Mouse (Mus musculus) cerebellum, adult 2 months (tissue): ENCODE measurements around the gene Rdh9. TPM values are rescaled to one million over a fixed set of nuclear protein-coding genes. Genes with fewer than 3 reads are reported as not detected.

Experiments used
- DNase-seq, 2 experiments: peaks; one replicate each; pipeline ENCODE4 v3.0.0; 2021
- H3K27ac ChIP-seq: fragments of 200-500 bp; 2 replicates; pipeline ENCODE4 v1.5.1; 2012; ENCODE audit warnings: low read length, control low read depth, inconsistent platforms; ENCODE audit not compliant: insufficient read depth
- H3K27me3 ChIP-seq: fragments of 200-500 bp; 2 replicates; pipeline ENCODE4 v1.6.1; 2012; ENCODE audit warnings: inconsistent platforms, mild to moderate bottlenecking, low read length, moderate library complexity; ENCODE audit not compliant: control insufficient read depth, insufficient read depth
- H3K4me1 ChIP-seq: fragments of 200-500 bp; 2 replicates; pipeline ENCODE4 v1.6.1; 2011; ENCODE audit warnings: low read length; ENCODE audit not compliant: control insufficient read depth, insufficient read depth
- H3K4me3 ChIP-seq: fragments of 200-500 bp; replicated peaks from 2 replicates; pipeline ENCODE3; 2011; ENCODE audit warnings: mild to moderate bottlenecking, low read depth, low read length, control low read depth; ENCODE audit not compliant: insufficient read depth
- CTCF ChIP-seq: fragments of 200-500 bp; IDR thresholded peaks from 2 replicates; pipeline ENCODE4 v1.5.1; 2011; ENCODE audit warnings: low read depth, mild to moderate bottlenecking, control low read depth, low read length, moderate library complexity, borderline replicate concordance; ENCODE audit not compliant: insufficient read depth
- POLR2A ChIP-seq: fragments of 200-500 bp; IDR thresholded peaks from 2 replicates; pipeline ENCODE4 v1.6.1; 2011; ENCODE audit warnings: low read length, control low read depth, borderline replicate concordance; ENCODE audit not compliant: insufficient read depth
- WGBS: fragments of 180-500 bp; shearing (Covaris S2); methylation state at CpG from one replicate; pipeline ENCODE4 v1.1.7; 2018; 5-methylcytosine and 5-hydroxymethylcytosine counted together
- polyA plus RNA-seq: library from polyadenylated mRNA; depleted of rRNA; stranded (reverse); fragments of >200 nt; gene quantifications from 2 replicates; pipeline ENCODE4 v1.2.3, GENCODE M21; 2012; rRNA removed

The Rdh9 gene
- polyA plus RNA-seq: 0.13 and 0.88 TPM in 2 replicates

DNA sequence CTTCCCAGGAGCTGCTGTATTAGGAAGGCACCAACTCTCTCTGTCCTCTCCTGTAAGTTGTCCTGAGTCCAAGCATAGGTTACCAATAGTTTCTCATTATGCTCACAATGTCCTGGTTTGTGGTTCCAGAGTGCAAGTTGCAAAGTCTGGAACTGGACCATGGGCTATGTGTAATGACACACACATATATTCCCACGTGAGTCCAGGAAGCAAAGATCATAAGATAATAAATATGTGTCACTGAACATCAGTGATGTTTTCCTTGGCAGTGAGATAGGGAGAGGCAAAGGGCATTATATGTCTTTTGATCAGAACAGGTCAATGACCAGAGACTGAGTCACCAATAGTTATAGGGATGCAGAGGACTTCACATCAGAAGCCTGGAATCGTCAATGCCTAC is at the start of gene Rdh9:
TSS of gene Rdh9 (plus strand) at position 376 of the 400 bp plus-strand sequence.
- WGBS: 92% methylated on average over 2 of the region's 2 CpGs
- Histone ChIP-seq H3K4me3 (no peak within 1 kb of the TSS), H3K27me3 (no peaks in the 10 kb centered on the region), H3K4me1 (no peaks in the 10 kb centered on the region), H3K27ac (no peak within 1 kb of the TSS)
- DNase-seq: no peak
- no peak for TF ChIP-seq CTCF
- no peak for TF ChIP-seq POLR2A

DNA sequence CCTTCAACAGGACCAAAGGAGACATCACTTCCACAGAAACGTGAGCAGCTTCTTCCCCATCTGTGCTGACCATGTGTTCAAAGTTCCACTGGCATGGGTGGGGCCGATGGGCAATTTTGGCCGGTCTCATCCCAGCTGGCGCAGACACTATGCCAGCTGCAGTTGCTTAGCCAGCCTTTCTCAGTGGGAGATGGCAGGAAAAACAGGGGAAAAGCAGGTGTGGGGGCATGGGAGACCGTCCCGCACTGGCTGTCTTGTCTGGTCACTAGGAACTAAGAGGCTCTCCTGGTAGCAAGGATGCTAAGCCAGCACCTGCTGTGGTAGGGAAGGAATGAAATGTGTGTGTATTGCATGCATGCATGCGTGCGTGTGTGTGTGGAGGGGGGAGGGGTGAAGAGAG is 47.7 kb upstream of the Rdh9 start:
- TF ChIP-seq POLR2A (no peak), CTCF (no peak)
- no peak overlapping the region for H3K4me3 ChIP-seq
- WGBS: 12% methylated on average over 8 of the region's 8 CpGs
- no peak for DNase-seq
- H3K27ac ChIP-seq: no peak overlapping the region
- no peaks in the 10 kb centered on the region; the same call in 1 of the 2 replicates for H3K4me1 ChIP-seq
- no peaks in the 10 kb centered on the region for H3K27me3 ChIP-seq

DNA sequence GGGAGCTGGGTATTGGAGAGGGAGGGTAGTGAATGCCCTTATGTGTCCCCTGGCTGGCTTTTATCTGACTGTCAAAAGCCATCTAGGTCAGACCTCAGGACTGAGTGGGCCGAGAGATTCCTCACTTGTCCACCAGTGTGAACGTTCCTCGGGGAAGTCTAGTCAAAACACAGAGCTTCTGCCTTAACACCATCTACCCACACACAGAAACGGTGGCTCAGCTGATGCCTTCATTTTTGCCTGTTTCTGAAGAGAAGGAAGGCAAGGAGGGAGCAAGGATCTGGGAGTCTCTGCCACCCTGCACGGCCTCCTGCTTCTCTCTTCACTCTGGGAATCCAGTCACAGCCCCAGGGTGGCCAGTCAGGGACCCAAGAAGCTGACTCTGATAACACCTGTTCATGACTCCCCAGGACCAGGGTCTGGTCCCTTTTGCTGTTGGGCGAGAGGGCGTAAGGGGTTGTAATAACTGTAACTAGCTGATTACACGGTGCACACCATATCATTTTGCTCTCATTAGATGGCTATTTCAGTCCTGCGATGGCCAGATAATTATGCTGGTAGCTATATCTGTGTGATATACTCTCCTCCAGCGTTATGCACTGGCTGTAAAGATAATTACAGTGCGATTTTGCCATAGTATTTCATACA is 45.8 kb upstream of the Rdh9 start:
- Histone ChIP-seq H3K4me3 (no peak overlapping the region), H3K4me1 (no peaks in the 10 kb centered on the region; the same call in 1 of the 2 replicates), H3K27ac (no peak overlapping the region), H3K27me3 (no peaks in the 10 kb centered on the region)
- WGBS: 73% methylated on average over 11 of the region's 11 CpGs
- TF ChIP-seq CTCF (no peak), POLR2A (no peak)
- no peak for DNase-seq

DNA sequence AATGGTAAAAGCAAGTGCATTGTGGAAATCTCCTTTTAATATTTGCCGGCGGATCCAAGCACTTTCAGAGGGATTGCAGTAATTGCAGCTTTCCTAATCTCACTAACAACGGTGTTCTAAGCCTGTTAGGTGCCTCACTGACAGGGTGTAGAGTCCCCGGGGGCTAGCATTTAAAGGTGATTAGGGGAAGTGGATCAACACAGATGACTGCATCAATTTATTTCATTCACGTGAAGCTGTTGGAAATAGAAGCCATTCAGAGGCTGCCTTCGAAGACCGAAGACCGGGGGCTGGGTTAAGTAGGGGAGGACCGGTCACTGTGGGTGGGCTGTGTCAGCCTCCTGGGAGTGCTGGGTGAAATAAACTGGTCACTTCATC is 45.3 kb upstream of the Rdh9 start:
- Histone ChIP-seq H3K4me3 (no peak overlapping the region), H3K4me1 (no peaks in the 10 kb centered on the region; the same call in 1 of the 2 replicates), H3K27ac (no peak overlapping the region), H3K27me3 (no peaks in the 10 kb centered on the region)
- no peak for DNase-seq
- 63% methylated on average over 9 of the region's 9 CpGs for WGBS
- no peak for TF ChIP-seq POLR2A
- no peak for TF ChIP-seq CTCF

DNA sequence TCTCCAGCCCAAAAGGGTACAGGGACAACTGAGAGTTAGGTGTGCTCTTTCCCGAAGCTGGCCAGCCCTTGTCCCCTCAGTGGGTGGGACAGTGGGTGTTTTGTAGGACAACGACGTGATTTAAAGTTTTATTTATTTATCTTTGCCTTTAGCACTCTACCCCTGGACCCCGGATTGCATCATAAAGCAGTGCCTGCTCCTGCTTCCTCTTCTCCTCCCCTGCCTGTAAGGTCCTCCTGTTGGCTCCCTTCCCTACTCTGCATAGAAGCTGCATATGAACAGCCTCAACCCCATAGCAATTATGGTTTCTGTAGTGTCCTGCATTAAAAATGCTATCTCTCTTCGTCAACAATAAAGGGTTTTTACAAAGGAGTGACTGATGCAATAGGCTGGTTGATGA is 44.8 kb upstream of the Rdh9 start:
- 63% methylated on average over 5 of the region's 5 CpGs for WGBS
- Histone ChIP-seq H3K4me1 (no peaks in the 10 kb centered on the region; the same call in 1 of the 2 replicates), H3K4me3 (no peak overlapping the region), H3K27me3 (no peaks in the 10 kb centered on the region), H3K27ac (no peak overlapping the region)
- DNase-seq: no peak
- no peak for TF ChIP-seq CTCF
- no peak for TF ChIP-seq POLR2A

DNA sequence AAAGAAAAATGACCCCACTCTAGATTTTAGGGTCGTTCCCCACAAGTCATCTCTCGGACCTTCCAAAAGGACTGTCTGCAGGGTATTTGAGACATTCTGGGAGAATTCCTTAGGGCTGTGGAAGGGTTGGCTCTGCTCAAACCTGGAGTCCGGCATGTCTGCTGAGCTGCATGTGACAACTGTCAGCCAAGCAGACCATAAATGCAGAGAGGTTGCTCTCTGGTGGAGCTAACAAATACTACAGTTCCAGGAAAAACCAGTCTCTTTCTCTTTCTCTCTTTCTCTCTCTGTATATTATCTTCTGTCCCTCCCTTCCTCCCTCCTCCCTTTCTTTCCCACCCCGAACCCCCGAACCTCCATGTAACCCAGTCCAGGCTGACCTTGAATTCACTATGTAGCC is 41.8 kb upstream of the Rdh9 start:
- TF ChIP-seq CTCF: peak; percentile 28; the same call in 1 of the 2 replicates
- TF ChIP-seq POLR2A: no peak
- Histone ChIP-seq H3K27me3 (no peaks in the 10 kb centered on the region), H3K4me3 (no peak overlapping the region), H3K4me1 (no peaks in the 10 kb centered on the region), H3K27ac (no peak overlapping the region)
- 42% methylated on average over 5 of the region's 5 CpGs for WGBS
- DNase-seq: no peak

DNA sequence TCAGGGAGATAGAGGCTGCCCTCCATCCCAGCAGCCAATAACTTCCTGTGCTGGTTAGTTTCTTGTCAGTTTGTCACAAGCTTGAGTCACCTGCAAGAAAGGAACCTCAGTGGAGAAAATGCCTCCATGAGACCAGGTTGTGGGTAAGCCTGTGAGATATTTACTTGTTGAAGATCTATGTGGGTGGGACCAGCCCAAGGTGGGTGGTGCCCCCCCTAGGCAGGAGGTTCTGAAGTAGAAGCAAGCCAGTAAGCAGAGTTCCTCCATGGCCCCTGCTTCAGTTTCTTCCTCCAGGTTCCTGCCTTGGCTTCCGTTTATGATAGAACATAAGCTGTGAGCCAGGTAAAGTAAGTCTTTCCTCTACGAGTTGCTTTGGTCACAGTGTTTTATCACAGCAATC is 39.9 kb upstream of the Rdh9 start:
- 87% methylated on average over 2 of the region's 2 CpGs for WGBS
- H3K4me3 ChIP-seq: no peak overlapping the region
- DNase-seq: no peak
- H3K27ac ChIP-seq: no peak overlapping the region
- no peaks in the 10 kb centered on the region for H3K27me3 ChIP-seq
- no peaks in the 10 kb centered on the region for H3K4me1 ChIP-seq
- no peak for TF ChIP-seq CTCF
- no peak for TF ChIP-seq POLR2A

DNA sequence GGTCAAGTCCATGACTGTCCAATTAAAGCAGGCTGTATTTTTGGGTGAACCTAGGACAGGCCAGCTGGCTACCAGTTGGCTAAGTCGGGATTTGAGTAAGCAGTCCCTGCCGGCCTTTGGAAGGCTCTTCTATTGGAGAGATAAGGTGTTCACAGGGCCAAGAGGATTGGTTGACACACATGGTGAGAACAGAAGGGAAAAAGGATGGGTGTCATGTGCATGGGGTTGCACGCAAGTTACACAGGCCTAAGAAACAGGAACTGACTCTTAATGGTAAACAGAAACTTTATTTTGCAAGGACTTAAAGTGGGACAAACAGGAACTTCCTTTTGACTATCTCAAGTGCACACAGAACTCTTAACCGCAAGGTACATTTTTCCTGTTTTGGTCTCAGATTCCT is 39.3 kb upstream of the Rdh9 start:
- Histone ChIP-seq H3K27me3 (no peaks in the 10 kb centered on the region), H3K4me1 (no peaks in the 10 kb centered on the region), H3K27ac (no peak overlapping the region), H3K4me3 (no peak overlapping the region)
- 57% methylated on average over 4 of the region's 4 CpGs for WGBS
- DNase-seq: no peak
- TF ChIP-seq CTCF (no peak), POLR2A (no peak)
